In genomic region chr7:126491005-126491404, GRCm38 (mm10) we compare ENCODE assay signal across 22 mouse cellular contexts. TPM values are rescaled to one million over a fixed set of nuclear protein-coding genes. Genes with fewer than 3 reads are reported as not detected.
DNase-seq lines count a peak whose midpoint lies in the region; ATAC-seq and TF ChIP-seq lines count a peak whose summit lies in the region.
"Had no signal": no experiment of that assay in that cellular context is flagged by ENCODE, and none has a peak within 500 bp of the region (broad histone marks: within the 10 kb centered on the region; RNA-seq: fewer than 3 reads in every experiment).

No protein-coding gene starts in this region.

- no peak for TF ChIP-seq EP300 in liver, postnatal 0 days (IDR thresholded peaks at IDR 0.05; ENCODE audit: low read depth)
- peak in 1 of 2 experiments; percentile 32; a peak in 1 of 4 replicates for TF ChIP-seq EP300 in MEL (IDR thresholded peaks at IDR 0.05; ENCODE audit: low read depth in 1 of 2, low read length in 2 of 2)

- 50% methylated on average over 1 of the region's 1 CpGs for WGBS in liver, postnatal 0 days (ENCODE audit: insufficient replicate concordance)

- no peak for DNase-seq in liver, postnatal 0 days
- DNase-seq in liver (no peak), MEL (ENCODE audit: low read depth, low spot score) (peak; percentile 55)
- no peak for DNase-seq in cerebellum, postnatal 10 days
- no peak for DNase-seq in cerebellum, postnatal 25 days
- DNase-seq: adrenal gland, adult 8-10 months; adrenal gland, postnatal 14 days; adrenal gland, postnatal 36 days; cerebellum, adult 11-12 months; cerebellum, adult 2 months; cerebellum, postnatal 14 days; embryo, embryonic 11 days; forebrain, postnatal 0 days had no signal

- peaks cover 62% of the 10 kb centered on the region for H3K36me3 ChIP-seq in liver, postnatal 0 days (replicated peaks; ENCODE audit: insufficient read depth, low read length)
- H3K36me3 ChIP-seq in MEL (ENCODE audit: control insufficient read depth in 1 of 2, insufficient read depth in 2 of 2, low read length in 2 of 2) = peaks cover 4 to 23% of the 10 kb centered on the region in 2 experiments; a peak in 3 of 4 replicates
- H3K36me3 ChIP-seq in myocyte (ENCODE audit: control insufficient read depth, insufficient read depth) = peaks cover 37% of the 10 kb centered on the region

- no peak for ATAC-seq in liver, postnatal 0 days
- ATAC-seq: activated CD4-positive, CD25-positive, alpha-beta regulatory T cell, adult 4 months; forebrain, embryonic 13.5 days; forebrain, embryonic 15.5 days; forebrain, postnatal 0 days; Patski had no signal

- H3K27ac ChIP-seq in liver, postnatal 0 days (ENCODE audit: low read depth) = 0 out of 2 replicates have a peak overlapping the region, but pooled peaks have one; percentile 4
- H3K27ac ChIP-seq in MEL (ENCODE audit: control insufficient read depth, low read depth, low read length) = peak overlapping the region; percentile 29; the same call in 1 of the 2 replicates
- H3K27ac ChIP-seq in cortical plate, adult 2 months (ENCODE audit: insufficient read depth, low read length) = no peak overlapping the region
- H3K27ac ChIP-seq: embryonic facial prominence, embryonic 13.5 days; embryonic facial prominence, embryonic 15.5 days; forebrain, embryonic 13.5 days; forebrain, embryonic 15.5 days had no signal

- H3K4me1 ChIP-seq in liver, postnatal 0 days (ENCODE audit: insufficient read depth) = peaks cover 14% of the 10 kb centered on the region
- H3K4me1 ChIP-seq in MEL (ENCODE audit: control insufficient read depth in 1 of 2, insufficient read depth in 2 of 2, low read length in 2 of 2) = peaks cover 0 to 6% of the 10 kb centered on the region in 2 experiments; a peak in 1 of 4 replicates
- H3K4me1 ChIP-seq in cortical plate, adult 2 months (ENCODE audit: control insufficient read depth, insufficient read depth, low read length) = no peaks in the 10 kb centered on the region

- TF ChIP-seq POLR2A in MEL (IDR thresholded peaks at IDR 0.05; ENCODE audit: control insufficient read depth in 1 of 2, insufficient read depth in 1 of 2, low read depth in 1 of 2, low read length in 2 of 2, poor library complexity in 1 of 2) (peak in 1 of 2 experiments; percentile 66; a peak in 2 of 4 replicates), myocyte (IDR thresholded peaks at IDR 0.05; ENCODE audit: insufficient read length, low read depth) (peak; percentile 5)
- 0 out of 2 replicates have a peak, but pooled peaks have one; percentile 3 for TF ChIP-seq POLR2A in cortical plate, adult 2 months (IDR thresholded peaks at IDR 0.05; ENCODE audit: extremely low read depth, insufficient read depth, low read length)

- no peaks in the 10 kb centered on the region for H3K9me3 ChIP-seq in liver, postnatal 0 days (ENCODE audit: low read length)
- H3K9me3 ChIP-seq in MEL (replicated peaks; ENCODE audit: insufficient read depth, low read length) = no peaks in the 10 kb centered on the region
- H3K9me3 ChIP-seq: embryonic facial prominence, embryonic 13.5 days; embryonic facial prominence, embryonic 15.5 days; forebrain, embryonic 13.5 days; forebrain, embryonic 15.5 days had no signal

- no peak for TF ChIP-seq CTCF in liver, postnatal 0 days (IDR thresholded peaks at IDR 0.05; ENCODE audit: low read depth)
- no peak for TF ChIP-seq CTCF in MEL (IDR thresholded peaks at IDR 0.05 in 2 of 3, conservative IDR thresholded peaks at IDR 0.05 in 1 of 3; ENCODE audit: control insufficient read depth in 1 of 3, insufficient read depth in 1 of 3, low read depth in 2 of 3, low read length in 3 of 3, poor library complexity in 1 of 3, severe bottlenecking in 1 of 3)
- no peak for TF ChIP-seq CTCF in cortical plate, adult 2 months (IDR thresholded peaks at IDR 0.05; ENCODE audit: extremely low read depth, insufficient read depth, low read length)

- TF ChIP-seq RAD21 in MEL (IDR thresholded peaks at IDR 0.05; ENCODE audit: low read depth, low read length) = no peak

- H3K9ac ChIP-seq in liver, postnatal 0 days (replicated peaks) = no peak overlapping the region
- H3K9ac ChIP-seq in MEL (ENCODE audit: control insufficient read depth, low read depth, low read length, poor library complexity, severe bottlenecking) = no peak overlapping the region
- H3K9ac ChIP-seq: embryonic facial prominence, embryonic 13.5 days; embryonic facial prominence, embryonic 15.5 days; forebrain, embryonic 13.5 days; forebrain, embryonic 15.5 days; forebrain, postnatal 0 days had no signal

- H3K79me2 ChIP-seq in MEL (ENCODE audit: control insufficient read depth, insufficient read depth, low read length, poor library complexity) (peaks cover 19% of the 10 kb centered on the region), myocyte (ENCODE audit: control insufficient read depth, insufficient read depth) (peaks cover 14% of the 10 kb centered on the region)

- no peak overlapping the region for H3ac ChIP-seq in myocyte (ENCODE audit: control insufficient read depth, insufficient read length)

- H3K27me3 ChIP-seq in liver, postnatal 0 days (ENCODE audit: insufficient read depth, low read length) = no peaks in the 10 kb centered on the region
- H3K27me3 ChIP-seq in MEL (ENCODE audit: control insufficient read depth in 1 of 2, insufficient read depth in 2 of 2, low read length in 2 of 2) = no peaks in the 10 kb centered on the region
- H3K27me3 ChIP-seq in myocyte (ENCODE audit: control insufficient read depth, insufficient read depth, insufficient read length) = no peaks in the 10 kb centered on the region
- H3K27me3 ChIP-seq: embryonic facial prominence, embryonic 13.5 days; embryonic facial prominence, embryonic 15.5 days; forebrain, embryonic 13.5 days; forebrain, embryonic 15.5 days; Patski had no signal

- H3K4me2 ChIP-seq in liver, postnatal 0 days (ENCODE audit: low read depth, low read length) = no peak overlapping the region
- no peak overlapping the region for H3K4me2 ChIP-seq in myocyte (ENCODE audit: low read depth)
- H3K4me2 ChIP-seq: embryonic facial prominence, embryonic 13.5 days; embryonic facial prominence, embryonic 15.5 days; forebrain, embryonic 13.5 days; forebrain, embryonic 15.5 days had no signal

- no peak overlapping the region for H3K4me3 ChIP-seq in liver, postnatal 0 days (ENCODE audit: low read depth, low read length)
- H3K4me3 ChIP-seq in MEL (ENCODE audit: control insufficient read depth in 1 of 2, insufficient read depth in 1 of 2, low read depth in 2 of 2, low read length in 2 of 2) (no peak overlapping the region), myocyte (no peak overlapping the region)
- H3K4me3 ChIP-seq in cortical plate, adult 2 months (ENCODE audit: insufficient read depth, low read length) = no peak overlapping the region
- H3K4me3 ChIP-seq: embryonic facial prominence, embryonic 13.5 days; embryonic facial prominence, embryonic 15.5 days; forebrain, embryonic 13.5 days; forebrain, embryonic 15.5 days had no signal

TF ChIP-seq in MEL, 35 proteins besides CTCF, POLR2A, EP300 and RAD21 (continues in another document):
- TF ChIP-seq CHD2 (IDR thresholded peaks at IDR 0.05; ENCODE audit: low read length) = no peak; the same call in 1 of the 2 replicates
- peak; percentile 62 for TF ChIP-seq TAL1 (IDR thresholded peaks at IDR 0.05; ENCODE audit: low read length)
- TF ChIP-seq RCOR1 (IDR thresholded peaks at IDR 0.05; ENCODE audit: low read depth, low read length) = no peak
- no peak for TF ChIP-seq MYB (IDR thresholded peaks at IDR 0.05; ENCODE audit: low read depth, low read length)
- no peak for TF ChIP-seq POLR2AphosphoS5 (IDR thresholded peaks at IDR 0.05; ENCODE audit: borderline replicate concordance, low read depth, low read length)
- 0 out of 2 replicates have a peak, but pooled peaks have one; percentile 68 for TF ChIP-seq ZMIZ1 (IDR thresholded peaks at IDR 0.05; ENCODE audit: low read depth, low read length)

TF ChIP-seq in myocyte, 11 proteins besides CTCF, POLR2A, EP300 and RAD21 (continues in another document):
- no peak for TF ChIP-seq CEBPB (IDR thresholded peaks at IDR 0.05; ENCODE audit: insufficient read depth, poor library complexity, severe bottlenecking)
- TF ChIP-seq TCF3 (IDR thresholded peaks at IDR 0.05; ENCODE audit: insufficient read length, low read depth) = no peak
- TF ChIP-seq MYOD1 (IDR thresholded peaks at IDR 0.05; ENCODE audit: control insufficient read depth in 1 of 3, insufficient read length in 2 of 3, low read depth in 2 of 3) = no peak
- TF ChIP-seq MYOG (IDR thresholded peaks at IDR 0.05; ENCODE audit: control insufficient read depth in 1 of 3, insufficient read depth in 1 of 3, insufficient read length in 2 of 3, low read depth in 2 of 3) = no peak
- TF ChIP-seq TCF12 (IDR thresholded peaks at IDR 0.05; ENCODE audit: insufficient read depth, poor library complexity, severe bottlenecking) = no peak
- TF ChIP-seq MAX (IDR thresholded peaks at IDR 0.05; ENCODE audit: low read depth) = no peak

RNA-seq across cellular contexts. Expression of gene Tufm, which starts 3.8 kb away (rescaled TPM):
- 57.6 and 57.7 TPM in 2 replicates for polyA plus RNA-seq in liver, postnatal 0 days (2015; fragmentation: Nextera tagmentation; extraction: Ambion mirVana)
- total RNA-seq in MEL (2012; rRNA removed) = 224 and 244 TPM in 2 replicates
- polyA plus RNA-seq in MEL (2012; ENCODE audit: insufficient read depth in 1 of 2, insufficient read length in 2 of 2, low read depth in 1 of 2, low replicate concordance in 2 of 2, missing spikeins in 1 of 2) (100 to 1,000 TPM in 1 of 2 experiments, not detected in 1; 397 TPM), myocyte (2012; fragmentation: generic; extraction: Trizol) (167 TPM)
- polyA plus RNA-seq in cortical plate, adult 2 months (2012; rRNA removed) = 90.1 and 96.8 TPM in 2 replicates

RNA-seq across cellular contexts. Expression of gene Atxn2l, which starts 12.2 kb away (rescaled TPM):
- 12.0 and 13.6 TPM in 2 replicates for polyA plus RNA-seq in liver, postnatal 0 days (2015; fragmentation: Nextera tagmentation; extraction: Ambion mirVana)
- 40.8 and 52.1 TPM in 2 replicates for total RNA-seq in MEL (2012; rRNA removed)
- polyA plus RNA-seq in MEL (2012; ENCODE audit: insufficient read depth in 1 of 2, insufficient read length in 2 of 2, low read depth in 1 of 2, low replicate concordance in 2 of 2, missing spikeins in 1 of 2) (100 to 1,000 TPM; 218 to 821 TPM), myocyte (2012; fragmentation: generic; extraction: Trizol) (104 TPM)
- 119 and 129 TPM in 2 replicates for polyA plus RNA-seq in cortical plate, adult 2 months (2012; rRNA removed)

RNA-seq across cellular contexts. Expression of gene Sh2b1, which starts 15.8 kb away (rescaled TPM):
- polyA plus RNA-seq in liver, postnatal 0 days (2015; fragmentation: Nextera tagmentation; extraction: Ambion mirVana) = 13.5 and 13.7 TPM in 2 replicates
- 11.8 and 13.1 TPM in 2 replicates for total RNA-seq in MEL (2012; rRNA removed)
- 10 to 100 TPM in 1 of 2 experiments, not detected in 1; 48.9 TPM for polyA plus RNA-seq in MEL (2012; ENCODE audit: insufficient read depth in 1 of 2, insufficient read length in 2 of 2, low read depth in 1 of 2, low replicate concordance in 2 of 2, missing spikeins in 1 of 2)
- 63.7 and 66.0 TPM in 2 replicates for polyA plus RNA-seq in cortical plate, adult 2 months (2012; rRNA removed)
- polyA plus RNA-seq in myocyte (2012; fragmentation: generic; extraction: Trizol) = 58.8 TPM

RNA-seq across cellular contexts. Expression of gene Atp2a1, which starts 28.1 kb away (rescaled TPM):
- polyA plus RNA-seq in liver, postnatal 0 days (2015; fragmentation: Nextera tagmentation; extraction: Ambion mirVana) = 2.2 and 34.1 TPM in 2 replicates
- total RNA-seq in MEL (2012; rRNA removed) = 0.04 and 0.20 TPM in 2 replicates
- under 1 TPM in 1 of 2 experiments, not detected in 1; 0.47 TPM for polyA plus RNA-seq in MEL (2012; ENCODE audit: insufficient read depth in 1 of 2, insufficient read length in 2 of 2, low read depth in 1 of 2, low replicate concordance in 2 of 2, missing spikeins in 1 of 2)
- 0.52 and 0.57 TPM in 2 replicates for polyA plus RNA-seq in cortical plate, adult 2 months (2012; rRNA removed)
- polyA plus RNA-seq in myocyte (2012; fragmentation: generic; extraction: Trizol) = 1,699 TPM
- polyA plus RNA-seq: forebrain, embryonic 11.5 days had no signal
